Mouse (Mus musculus) megakaryocyte progenitor cell, adult 5-6 weeks (primary cell): ENCODE results near the gene Wwox. TPM values are rescaled to one million over a fixed set of nuclear protein-coding genes. Genes with fewer than 3 reads are reported as not detected.
"Not testable (repeated sequence)": the region's sequence is repeated elsewhere in the genome, so short reads cannot be mapped to it uniquely, and the experiment has no call there.

Experiments used
- ATAC-seq: replicated peaks from 2 replicates; pipeline ENCODE4 v1.8.0; 2016; ENCODE audit warnings: mild to moderate bottlenecking, moderate TSS enrichment, inconsistent platforms; ENCODE audit not compliant: poor library complexity
- total RNA-seq, 2 experiments: library from RNA; stranded (forward) in 1 of 2; stranded (reverse) in 1 of 2; fragments of 157-497, 149-512 nt in 1 of 2; fragments of 200-1000 nt in 1 of 2; gene quantifications; 2 replicates each; pipeline versions ENCODE4 v1.2.3 to v1.2.4; 2015 to 2017

Wwox gene
- total RNA-seq, 2 experiments from 2014 or later = 11.2 to 11.3 TPM

DNA sequence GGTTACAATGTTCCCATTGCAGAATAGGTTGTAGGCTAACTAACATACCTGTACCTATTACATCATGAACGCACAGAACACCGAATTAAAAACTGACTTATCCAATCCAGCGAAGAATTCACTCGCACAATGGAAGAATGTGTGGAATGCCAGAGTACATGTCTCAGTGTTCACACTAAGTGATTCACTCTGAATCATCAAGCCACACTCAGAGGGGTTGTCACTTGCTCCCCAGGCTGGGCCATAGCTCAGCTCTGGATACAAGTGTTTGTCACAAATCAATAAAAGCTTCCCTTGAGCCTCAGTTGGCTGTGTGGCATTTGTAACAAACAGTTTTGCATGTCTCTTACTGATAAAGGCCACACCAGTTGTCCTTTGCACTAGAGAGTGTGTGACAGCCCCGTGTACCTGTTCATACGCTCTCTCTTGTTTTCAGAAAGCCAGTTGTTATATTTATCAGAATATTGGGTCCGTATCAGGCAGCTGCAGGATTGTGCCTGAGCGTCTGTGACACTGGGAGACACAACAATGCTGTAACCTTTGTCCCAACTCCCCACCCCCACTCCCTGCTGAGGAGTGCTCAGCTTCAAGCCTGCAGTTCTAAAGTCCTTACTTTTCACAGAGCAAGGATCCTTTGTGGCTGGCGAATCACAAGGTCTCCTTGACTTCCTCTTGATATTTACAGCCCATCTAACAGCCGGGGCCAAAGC, 338.0 kb downstream of the Wwox start:
- ATAC-seq = peak; percentile 20; the same call in 1 of the 2 replicates

DNA sequence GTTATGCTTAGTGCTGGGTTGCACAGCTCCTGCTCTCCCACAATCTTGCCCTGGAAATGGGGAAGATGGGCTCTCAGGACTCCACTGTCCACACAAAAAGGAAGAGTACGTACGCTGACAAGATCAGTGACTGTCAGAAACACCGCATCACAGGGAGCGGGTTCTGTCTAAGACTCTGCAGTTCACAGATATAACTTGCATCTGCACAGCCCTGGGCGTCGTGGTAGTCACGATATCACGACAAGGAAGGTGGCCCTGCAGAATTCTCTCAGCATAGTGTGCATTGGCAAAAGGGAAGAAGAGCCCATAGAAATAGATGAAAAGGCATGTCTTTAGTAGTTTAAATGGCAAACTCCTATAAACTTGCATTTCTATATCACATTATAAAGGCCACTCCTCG, 339.5 kb downstream of the Wwox start:
- ATAC-seq = no peak

GRCm38 (mm10) chr8:114783321-114783720, 343.9 kb downstream of the Wwox start:
- ATAC-seq = no peak

DNA sequence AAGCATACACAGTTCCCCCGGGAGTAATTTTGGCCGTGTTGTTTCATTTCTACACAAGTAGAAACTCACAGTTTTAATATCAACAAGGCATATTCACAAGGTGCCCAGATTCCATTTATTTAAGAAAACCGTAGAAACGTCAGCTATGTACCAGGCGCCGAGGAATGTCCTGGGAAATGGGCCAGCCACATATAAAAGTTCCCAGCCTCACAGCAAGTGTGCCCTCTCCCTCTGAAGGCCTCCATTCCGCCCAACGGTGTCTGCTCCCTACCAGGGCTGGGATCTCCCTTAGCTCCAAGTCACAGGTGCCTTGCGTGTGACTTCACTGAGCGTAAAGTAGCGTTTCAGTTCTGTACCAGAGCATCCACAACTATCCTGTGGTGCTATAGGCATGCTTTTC, 346.4 kb downstream of the Wwox start:
- ATAC-seq = no peak

DNA sequence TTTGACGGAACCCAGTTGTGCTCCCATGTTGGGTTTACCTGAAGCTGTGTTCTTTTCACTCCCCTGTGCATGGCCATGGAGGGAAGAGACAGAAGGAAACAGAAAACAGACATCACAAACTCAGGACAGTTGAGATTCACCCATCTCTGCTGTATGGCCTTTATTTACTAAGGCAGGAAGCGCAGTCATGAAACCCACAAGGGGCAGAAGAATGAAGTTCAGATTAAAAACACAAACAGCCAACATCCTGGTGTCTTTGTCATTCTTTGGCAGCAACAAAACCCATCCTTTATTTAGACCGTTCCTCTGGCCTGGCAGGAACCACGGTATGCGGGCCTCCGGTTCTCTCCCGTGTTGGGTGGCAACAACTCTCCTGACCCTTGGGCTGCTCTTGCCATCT, 350.2 kb downstream of the Wwox start:
- no peak for ATAC-seq

DNA sequence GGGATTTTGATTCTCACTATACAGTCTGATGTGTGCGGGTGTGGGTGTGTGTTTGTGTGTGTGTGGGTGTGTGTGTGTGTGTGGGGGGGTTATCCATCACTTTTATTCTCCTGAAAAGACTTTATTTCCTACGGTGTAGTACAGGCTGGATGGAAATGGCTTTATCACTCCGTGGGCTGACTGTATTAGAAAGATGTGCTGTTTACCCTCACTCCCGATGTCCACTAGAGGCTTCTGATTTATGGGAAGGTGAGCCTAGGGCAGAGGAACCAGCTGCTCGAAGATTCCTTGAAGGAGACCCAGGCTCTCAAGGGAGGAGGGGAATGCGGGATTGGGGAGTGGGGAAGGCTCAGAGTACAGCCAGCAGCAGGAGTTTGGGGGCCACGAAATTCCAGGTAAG, 351.3 kb downstream of the Wwox start:
- ATAC-seq = no peak

DNA sequence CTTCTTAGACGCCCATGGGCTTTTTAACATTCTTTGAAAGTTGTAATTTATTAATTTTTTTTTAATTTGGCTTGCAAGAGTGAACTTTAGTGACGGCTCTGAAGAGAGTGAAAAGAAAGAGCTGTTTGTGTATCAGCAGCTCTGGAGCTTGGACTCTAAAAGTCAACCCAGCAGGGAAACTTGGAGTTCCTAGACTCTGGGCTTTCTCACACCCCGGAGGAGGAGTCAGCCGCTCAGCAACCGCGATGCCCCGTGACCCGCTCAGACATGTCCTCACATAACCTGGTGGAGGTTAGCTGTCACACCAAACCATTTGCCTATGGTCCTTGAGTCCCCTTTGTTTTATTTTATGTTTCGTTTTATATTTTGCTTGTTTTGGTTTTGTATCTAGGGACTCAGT, 354.2 kb downstream of the Wwox start:
- ATAC-seq = no peak

DNA sequence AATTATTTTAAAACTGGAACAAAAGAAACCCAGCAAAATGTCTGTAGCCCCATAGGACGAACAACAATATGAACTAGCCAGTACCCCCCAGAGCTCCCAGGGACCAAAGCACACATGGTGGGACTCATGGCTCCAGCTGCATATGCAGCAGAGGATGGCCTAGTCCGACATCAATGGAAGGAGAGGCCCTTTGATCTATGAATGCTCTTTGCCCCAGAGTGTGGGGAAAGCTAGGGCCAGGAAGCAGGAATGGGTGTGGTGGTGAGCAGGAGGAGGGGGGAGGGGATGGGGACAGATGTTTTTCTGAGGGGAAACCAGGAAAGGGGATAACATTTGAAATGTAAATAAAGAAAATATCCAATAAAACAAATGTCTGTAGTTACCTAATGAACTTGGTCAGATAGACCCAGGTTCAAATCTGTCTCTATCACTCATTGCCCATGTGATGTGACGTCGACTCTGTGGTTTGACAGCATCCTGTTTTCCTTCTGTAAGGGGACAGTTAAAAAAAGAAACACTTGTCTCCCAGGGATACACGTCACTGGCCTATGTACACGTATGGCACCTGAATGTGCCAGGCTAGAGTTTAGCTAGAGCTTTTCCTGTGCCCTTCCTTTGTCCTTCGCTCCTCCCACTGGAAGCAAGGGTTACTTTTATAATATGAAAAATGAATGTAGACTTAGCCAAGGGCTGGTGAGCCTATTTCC, 362.1 kb downstream of the Wwox start:
- ATAC-seq = peak; percentile 53

GRCm38 (mm10) chr8:114803113-114803512, 363.7 kb downstream of the Wwox start:
- peak; percentile 93 for ATAC-seq

- no peak for ATAC-seq
These were observed 367.5 kb downstream of the Wwox start for GRCm38 (mm10) chr8:114806826-114807420.

DNA sequence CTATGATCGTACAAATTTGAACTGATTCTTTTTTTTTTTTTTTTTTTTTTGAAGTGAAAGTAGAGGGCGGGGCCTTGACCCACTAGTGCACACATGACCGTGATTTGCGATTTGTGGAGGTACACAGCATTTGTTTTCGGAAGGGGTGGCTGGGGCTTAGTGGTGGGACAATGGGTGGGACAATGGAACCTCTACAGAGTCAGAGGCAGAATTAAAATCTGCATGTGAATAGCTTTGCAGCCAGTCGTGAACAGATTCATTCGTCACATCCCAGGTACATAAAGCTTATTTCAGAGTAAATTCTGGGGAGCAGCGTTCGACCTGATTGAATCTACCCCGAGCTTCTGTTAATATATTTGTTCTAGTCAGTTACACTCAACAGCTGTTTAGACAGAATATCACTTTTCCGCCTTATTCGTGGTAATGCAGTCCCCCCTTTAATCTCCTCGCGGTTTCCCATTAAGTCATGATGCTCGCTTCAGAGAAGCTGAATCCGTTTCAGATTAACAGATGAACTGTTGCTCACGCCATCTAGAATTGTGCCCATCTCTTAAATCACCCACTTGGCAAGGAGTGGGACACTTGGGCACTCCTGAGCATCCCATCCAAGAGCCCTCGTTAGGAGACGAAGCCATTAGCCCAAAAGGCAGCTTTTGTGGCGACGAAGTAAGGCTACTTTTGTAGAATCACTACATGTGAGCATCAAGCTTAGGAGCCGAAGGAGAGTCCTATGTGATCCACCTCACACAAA, 368.4 kb downstream of the Wwox start:
- ATAC-seq = no peak

DNA sequence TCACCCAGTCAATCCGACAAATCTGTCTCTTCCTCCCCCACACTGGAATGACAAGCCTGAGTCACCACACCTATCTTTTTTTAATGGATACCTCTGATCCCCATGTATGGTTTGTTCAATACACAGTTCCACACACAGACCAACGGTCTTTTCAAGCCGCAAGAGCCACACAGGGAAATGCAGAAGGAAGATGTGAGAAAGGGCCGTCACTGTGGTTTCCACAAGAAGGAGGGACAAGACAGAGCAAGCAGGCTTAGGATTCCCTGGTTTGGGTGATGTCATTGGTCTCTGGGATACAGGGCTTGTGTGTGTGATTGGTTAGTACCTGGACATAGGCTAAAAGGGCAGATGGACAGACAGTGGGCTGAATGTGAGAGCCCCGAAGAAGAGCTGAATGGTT, 371.0 kb downstream of the Wwox start:
- ATAC-seq = peak; percentile 75

DNA sequence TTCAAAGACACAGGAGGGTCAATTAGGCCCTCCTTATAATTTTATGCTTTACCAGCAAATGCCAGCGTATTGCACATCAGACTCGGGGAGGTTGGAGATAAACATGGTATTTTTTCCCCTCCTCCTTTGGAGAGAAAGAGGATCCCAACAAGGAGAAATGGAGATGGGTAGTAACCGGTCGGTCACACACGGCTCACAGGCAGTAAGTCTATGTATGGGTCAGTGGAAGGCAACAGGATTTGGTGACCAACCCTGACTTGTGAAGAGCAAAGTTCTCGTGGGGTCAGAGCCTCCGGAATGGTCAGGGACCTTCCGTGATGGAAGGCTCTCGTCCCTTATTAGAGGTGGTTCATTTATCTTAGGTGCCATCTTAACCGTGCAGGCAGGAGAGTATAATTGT, 374.4 kb downstream of the Wwox start:
- no peak for ATAC-seq

- ATAC-seq = peak; percentile 68
These were observed 375.6 kb downstream of the Wwox start for GRCm38 (mm10) chr8:114814769-114815736.

DNA sequence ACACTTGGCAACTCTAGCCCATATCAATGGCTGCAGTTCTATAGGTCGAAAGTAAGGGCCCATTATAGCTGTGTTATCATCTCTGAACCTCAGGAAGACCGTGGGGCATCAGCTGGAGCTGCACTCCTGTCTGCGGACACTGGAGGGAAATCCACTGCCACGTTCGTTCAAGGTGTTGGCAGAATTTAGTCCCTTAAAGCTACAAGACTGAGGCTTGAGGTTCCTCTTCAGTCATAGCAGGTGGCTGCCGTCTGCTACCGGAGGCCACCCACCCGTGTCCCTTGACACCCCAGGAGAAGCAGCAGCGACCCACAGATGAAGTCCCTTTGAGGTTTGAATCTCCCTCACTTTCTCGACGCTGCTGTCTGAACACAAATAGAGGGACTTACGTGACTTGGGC, 376.9 kb downstream of the Wwox start:
- no peak for ATAC-seq

DNA sequence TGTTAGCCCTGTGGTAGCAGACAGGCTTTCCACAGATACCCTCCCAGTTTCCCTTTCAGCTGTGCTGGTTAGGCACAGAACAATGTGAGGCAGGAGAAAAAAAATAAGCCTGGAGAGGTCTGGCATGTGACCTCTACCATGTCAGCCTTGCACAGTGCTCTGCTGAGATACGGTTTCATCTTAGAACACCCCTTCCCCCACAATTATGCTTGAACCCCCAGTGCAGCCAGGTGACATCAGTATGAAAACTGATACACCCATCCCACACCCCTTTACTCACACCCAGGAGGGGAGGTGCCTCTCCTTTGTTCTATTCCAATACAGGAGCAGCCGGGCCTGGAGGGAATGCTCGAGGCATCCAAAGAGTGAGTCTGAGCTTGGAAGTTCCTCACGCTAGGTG, 377.5 kb downstream of the Wwox start:
- no peak for ATAC-seq

DNA sequence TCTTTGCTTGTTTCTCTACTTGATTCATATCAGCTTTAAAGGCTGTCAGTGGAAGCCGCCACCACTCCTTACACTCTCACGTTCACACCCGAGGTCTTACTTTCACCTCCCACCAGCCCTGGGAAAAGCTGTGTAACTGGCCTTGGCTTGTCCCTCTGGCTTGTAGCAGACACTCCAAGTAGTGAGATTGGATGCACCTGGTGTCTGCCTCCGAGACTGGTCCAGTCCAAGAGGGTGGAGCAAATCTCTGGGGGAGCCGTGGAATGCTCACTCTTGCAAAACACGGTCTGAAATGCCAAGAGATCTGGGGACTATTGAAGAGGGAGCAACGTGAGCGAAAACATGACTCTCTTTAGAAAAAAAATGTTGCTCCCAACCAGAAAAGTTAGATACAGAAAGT, 382.1 kb downstream of the Wwox start:
- no peak for ATAC-seq

DNA sequence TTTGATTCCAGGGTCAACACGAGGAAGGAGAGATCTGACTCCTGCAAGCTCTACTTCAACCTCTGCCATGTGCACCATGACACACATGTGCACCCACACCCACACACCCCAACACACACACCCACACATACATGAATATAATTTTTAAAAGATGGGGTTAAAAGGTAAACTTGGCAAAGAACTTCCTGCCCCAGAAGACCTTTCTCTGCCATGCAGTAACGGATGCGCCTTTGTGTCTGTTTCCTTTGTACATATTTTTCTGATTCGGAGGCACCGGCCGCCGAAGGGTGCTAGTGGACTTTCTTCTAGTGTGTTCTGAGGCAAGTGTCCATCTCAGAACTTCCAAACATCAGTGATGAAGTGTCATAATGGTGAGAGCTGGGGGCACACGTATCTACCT, 386.0 kb downstream of the Wwox start:
- ATAC-seq = no peak

GRCm38 (mm10) chr8:114826991-114827390, 387.5 kb downstream of the Wwox start:
- no peak for ATAC-seq

DNA sequence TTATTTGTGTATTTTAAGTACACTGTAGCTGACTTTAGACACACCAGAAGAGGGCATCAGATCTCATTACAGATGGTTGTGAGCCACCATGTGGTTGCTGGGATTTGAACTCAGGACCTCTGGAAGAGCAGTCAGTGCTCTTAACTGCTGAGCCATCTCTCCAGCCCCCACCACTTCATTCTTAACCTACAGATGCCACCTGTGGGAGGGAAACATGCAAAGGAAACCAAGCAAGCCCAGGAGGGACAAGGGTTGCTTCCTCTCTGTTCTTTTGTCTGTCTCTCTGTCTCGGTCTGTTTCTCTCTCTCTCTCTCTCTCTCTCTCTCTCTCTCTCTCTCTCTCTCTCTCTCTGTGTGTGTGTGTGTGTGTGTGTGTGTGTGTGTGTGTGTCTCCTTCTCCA, 388.4 kb downstream of the Wwox start:
- not testable (repeated sequence) for ATAC-seq
